Mouse (Mus musculus) spleen, postnatal 36 days (tissue): ENCODE measurements around the gene Safb.

Source experiments
- DNase-seq, 2 experiments: peaks; one replicate each; pipeline ENCODE4 v3.0.0; 2022; ENCODE audit warnings: low spot score in 2 of 2, mixed read lengths in 1 of 2

Safb gene

GRCm38 (mm10) chr17:56584257-56585130 is at the start of gene Safb, which contains the start of gene Safb2:
Safb (plus strand) TSS chr17:56584825.
Safb2 (minus strand) TSS chr17:56584585.
- DNase-seq = peak; percentile 99

- no peak for DNase-seq
Observed at GRCm38 (mm10) chr17:56536192-56536591, 48.4 kb upstream of the Safb start.

- DNase-seq = no peak
Observed at GRCm38 (mm10) chr17:56536874-56537273, 47.8 kb upstream of the Safb start.

GRCm38 (mm10) chr17:56537912-56538311 is 46.7 kb upstream of the Safb start:
- no peak for DNase-seq

- no peak for DNase-seq
Observed at GRCm38 (mm10) chr17:56540562-56540975, 44.1 kb upstream of the Safb start.

- no peak for DNase-seq
Observed at GRCm38 (mm10) chr17:56542736-56543135, 41.9 kb upstream of the Safb start.

GRCm38 (mm10) chr17:56543684-56544224 is 40.9 kb upstream of the Safb start:
- no peak for DNase-seq

GRCm38 (mm10) chr17:56544699-56545387 is 39.8 kb upstream of the Safb start:
- no peak for DNase-seq

GRCm38 (mm10) chr17:56545945-56546344 is 38.7 kb upstream of the Safb start:
- DNase-seq = no peak

GRCm38 (mm10) chr17:56546576-56546975 is 38.0 kb upstream of the Safb start:
- no peak for DNase-seq

GRCm38 (mm10) chr17:56547116-56547845 is 37.3 kb upstream of the Safb start:
- no peak for DNase-seq

- no peak for DNase-seq
Observed at GRCm38 (mm10) chr17:56547846-56548604, 36.6 kb upstream of the Safb start.

GRCm38 (mm10) chr17:56548605-56549105 is 36.0 kb upstream of the Safb start:
- DNase-seq = no peak

- no peak for DNase-seq
Observed at GRCm38 (mm10) chr17:56550784-56551475, 33.7 kb upstream of the Safb start.

GRCm38 (mm10) chr17:56551841-56552581 is 32.6 kb upstream of the Safb start:
- DNase-seq = no peak

GRCm38 (mm10) chr17:56552781-56553363 is 31.8 kb upstream of the Safb start:
- DNase-seq = peak; percentile 38 to 54

- no peak for DNase-seq
Observed at GRCm38 (mm10) chr17:56554122-56554551, 30.5 kb upstream of the Safb start, which contains the start of gene Gm20219. Gm20219 (minus strand) TSS chr17:56554387.

GRCm38 (mm10) chr17:56558448-56558847 is 26.2 kb upstream of the Safb start:
- peak; percentile 26 to 37 for DNase-seq

- no peak for DNase-seq
Observed at GRCm38 (mm10) chr17:56559386-56559785, 25.2 kb upstream of the Safb start.
